Mouse (Mus musculus) limb, embryonic 14.5 days (tissue): ENCODE results near the gene Xntrpc. TPM values are rescaled to one million over a fixed set of nuclear protein-coding genes. Genes with fewer than 3 reads are reported as not detected.
A peak's percentile ranks its signal among the peaks of the same experiment; 100 is the strongest.

Experiments used
- ATAC-seq: fragments of 200-750 bp; cut with Nextera tagmentation; 2 replicates; pipeline ENCODE4 v1.8.0; 2017; ENCODE audit warnings: low read depth, moderate number of reproducible peaks, moderate TSS enrichment; ENCODE audit not compliant: low FRiP score
- DNase-seq: peaks from one replicate; pipeline ENCODE4 v3.0.0-alpha.2; 2015; ENCODE audit warnings: low spot score
- H3K27ac ChIP-seq: fragments of 300-500 bp; sonication (generic); replicated peaks from 2 replicates; pipeline ENCODE4 v1.5.1; 2014; ENCODE audit warnings: low read depth, mild to moderate bottlenecking, low read length, moderate library complexity, mixed read lengths
- H3K27me3 ChIP-seq: fragments of 300-500 bp; sonication (generic); 2 replicates; pipeline ENCODE4 v1.6.1; 2014; ENCODE audit warnings: low read length, mixed read lengths; ENCODE audit not compliant: control insufficient read depth, insufficient read depth
- H3K36me3 ChIP-seq: fragments of 300-500 bp; sonication (generic); 2 replicates; pipeline ENCODE4 v1.6.1; 2014; ENCODE audit warnings: mild to moderate bottlenecking, low read length, moderate library complexity, mixed read lengths; ENCODE audit not compliant: control insufficient read depth, insufficient read depth
- H3K4me1 ChIP-seq: fragments of 300-500 bp; sonication (generic); 2 replicates; pipeline ENCODE4 v1.6.1; 2014; ENCODE audit warnings: antibody characterized with exemption, low read length, mixed read lengths; ENCODE audit not compliant: control insufficient read depth, insufficient read depth
- H3K4me2 ChIP-seq: fragments of 300-500 bp; sonication (generic); replicated peaks from 2 replicates; pipeline ENCODE4 v1.6.1; 2014; ENCODE audit warnings: low read depth, mild to moderate bottlenecking, low read length, moderate library complexity; ENCODE audit not compliant: severe bottlenecking
- H3K4me3 ChIP-seq: fragments of 300-500 bp; sonication (generic); replicated peaks from 2 replicates; pipeline ENCODE4 v1.5.1; 2014; ENCODE audit warnings: low read length
- H3K9ac ChIP-seq: fragments of 300-500 bp; sonication (generic); 2 replicates; pipeline ENCODE4 v1.6.1; 2014; ENCODE audit warnings: mild to moderate bottlenecking, low read depth, low read length, moderate library complexity; ENCODE audit not compliant: severe bottlenecking
- H3K9me3 ChIP-seq: fragments of 300-500 bp; sonication (generic); 2 replicates; pipeline ENCODE4 v1.6.1; 2016; ENCODE audit warnings: low read length; ENCODE audit not compliant: control insufficient read depth
- POLR2A ChIP-seq: fragments of 200-500 bp; IDR thresholded peaks from 2 replicates; pipeline ENCODE4 v1.8.0; 2012; ENCODE audit warnings: inconsistent platforms, mild to moderate bottlenecking, moderate library complexity, borderline replicate concordance; ENCODE audit not compliant: insufficient read depth, insufficient read length; ENCODE audit errors: extremely low read depth
- WGBS: fragments of 180-500 bp; shearing (Covaris S2); extraction: QIAGEN DNeasy Blood & Tissue Kit; methylation state at CpG from one replicate; pipeline ENCODE4 v1.1.7; 2014; 5-methylcytosine and 5-hydroxymethylcytosine counted together
- polyA plus RNA-seq, 2 experiments: library from polyadenylated mRNA; depleted of rRNA in 1 of 2; stranded (reverse) in 1 of 2; unstranded in 1 of 2; fragments of >200 nt; fragmentation: Nextera tagmentation in 1 of 2; extraction: Ambion mirVana in 1 of 2; gene quantifications; 2 replicates each; pipeline versions ENCODE4 v1.2.1 to v1.2.3; 2012 to 2014

The Xntrpc gene
- polyA plus RNA-seq, 2 experiments: 1.2 to 9.5 TPM

DNA sequence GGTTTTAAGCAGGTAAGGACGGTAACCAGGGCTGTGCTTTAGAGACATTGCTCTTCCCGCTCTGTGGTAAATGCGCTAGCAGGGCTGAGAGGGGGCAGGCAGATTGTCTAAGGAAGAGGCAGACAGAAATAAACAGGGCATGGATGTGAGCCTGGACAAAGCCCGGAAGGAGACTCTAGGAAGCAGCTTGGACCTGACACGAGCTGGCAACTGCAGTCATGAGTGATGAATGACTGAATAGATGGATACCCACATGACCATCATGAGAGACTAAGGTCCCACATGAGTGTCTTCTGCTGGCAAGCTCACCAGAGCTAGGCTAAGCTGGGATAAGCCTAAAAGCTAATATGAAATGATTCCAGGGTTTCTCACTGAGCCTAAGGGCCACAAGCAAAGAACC, 38.6 kb downstream of the Xntrpc start:
- DNase-seq: no peak
- no peaks in the 10 kb centered on the region for H3K36me3 ChIP-seq
- H3K4me3 ChIP-seq: no peak overlapping the region
- no peak overlapping the region for H3K9ac ChIP-seq
- H3K9me3 ChIP-seq: no peaks in the 10 kb centered on the region
- no peak for TF ChIP-seq POLR2A
- H3K4me2 ChIP-seq: no peak overlapping the region
- no peaks in the 10 kb centered on the region for H3K27me3 ChIP-seq
- peaks cover 12% of the 10 kb centered on the region; the same call in 1 of the 2 replicates for H3K4me1 ChIP-seq
- ATAC-seq: no peak
- 69% methylated on average over 5 of the region's 5 CpGs for WGBS
- H3K27ac ChIP-seq: no peak overlapping the region

DNA sequence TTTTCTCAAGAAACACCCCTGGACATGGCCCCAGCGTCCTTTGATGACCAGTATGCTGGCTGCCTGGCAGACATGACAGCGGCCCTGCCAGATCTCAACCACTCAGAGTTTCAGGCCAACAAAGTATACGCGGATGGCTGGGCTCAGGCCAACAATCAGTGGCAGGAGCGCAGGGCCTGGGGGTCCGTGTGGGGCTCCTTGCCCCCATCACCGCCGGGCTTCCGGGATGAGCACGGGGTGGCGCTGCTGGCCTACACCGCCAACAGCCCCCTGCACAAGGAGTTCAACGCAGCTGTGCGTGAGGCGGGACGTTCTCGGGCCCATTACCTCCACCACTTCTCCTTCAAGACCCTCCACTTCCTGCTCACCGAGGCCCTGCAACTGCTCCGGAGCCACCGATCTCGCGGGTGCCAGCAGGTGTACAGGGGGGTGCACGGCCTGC, 41.2 kb downstream of the Xntrpc start:
- H3K4me3 ChIP-seq: peak overlapping the region; percentile 27
- peak overlapping the region; percentile 63 for H3K4me2 ChIP-seq
- H3K4me1 ChIP-seq: peaks cover 6% of the 10 kb centered on the region; the same call in 1 of the 2 replicates
- peak overlapping the region; percentile 53 for H3K9ac ChIP-seq
- no peak overlapping the region for H3K27ac ChIP-seq
- no peak for TF ChIP-seq POLR2A
- no peaks in the 10 kb centered on the region for H3K36me3 ChIP-seq
- WGBS: 13% methylated on average over 22 of the region's 23 CpGs
- no peak for DNase-seq
- H3K27me3 ChIP-seq: no peaks in the 10 kb centered on the region
- no peaks in the 10 kb centered on the region for H3K9me3 ChIP-seq
- ATAC-seq: no peak

DNA sequence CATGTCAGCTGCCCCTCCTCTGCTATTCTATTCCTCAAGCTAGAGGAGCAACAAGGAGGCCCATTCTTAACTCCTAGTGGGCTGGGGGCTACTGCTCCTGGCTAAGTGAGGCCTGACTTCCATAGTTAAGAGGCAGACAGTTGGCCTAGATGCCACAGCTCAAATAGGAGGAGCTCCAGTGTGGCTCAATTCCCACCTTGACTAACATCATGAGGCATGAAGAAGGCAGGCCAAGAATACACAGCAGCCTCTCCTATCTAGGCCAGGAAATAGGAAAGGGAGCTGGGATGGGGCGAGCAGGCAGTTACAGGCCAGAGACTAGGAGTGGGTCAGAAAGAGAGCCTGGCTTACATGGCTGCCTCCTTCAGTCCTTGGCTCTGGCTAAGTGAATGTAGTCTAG, 42.7 kb downstream of the Xntrpc start:
- WGBS: 87% methylated on average over 1 of the region's 1 CpGs
- Histone ChIP-seq H3K9me3 (no peaks in the 10 kb centered on the region), H3K9ac (no peak overlapping the region), H3K4me3 (no peak overlapping the region), H3K27ac (no peak overlapping the region), H3K36me3 (no peaks in the 10 kb centered on the region), H3K4me2 (no peak overlapping the region), H3K27me3 (no peaks in the 10 kb centered on the region), H3K4me1 (peaks cover 6% of the 10 kb centered on the region; the same call in 1 of the 2 replicates)
- DNase-seq (no peak), ATAC-seq (no peak)
- TF ChIP-seq POLR2A: no peak

DNA sequence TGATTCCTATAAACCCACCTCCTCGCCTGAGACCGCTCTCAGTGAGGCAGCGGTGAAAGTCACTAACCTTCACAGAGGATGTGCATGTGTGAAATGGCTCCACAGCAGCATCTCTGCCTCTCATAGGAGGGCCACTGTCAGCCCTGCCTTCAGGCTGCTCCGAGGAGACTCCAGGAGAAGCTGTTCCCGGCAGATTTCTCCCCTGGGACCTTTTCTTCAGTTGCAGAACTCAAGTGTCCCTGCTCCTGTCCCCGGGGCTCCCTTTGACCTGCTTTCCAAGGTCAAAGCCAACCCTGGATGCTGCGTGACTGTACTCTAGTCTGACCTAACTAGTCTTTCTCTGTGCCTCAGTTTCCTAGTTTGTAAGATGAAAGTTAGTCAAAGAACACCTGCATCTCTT, 43.7 kb downstream of the Xntrpc start, which contains the start of gene Art5:
Art5 (minus strand) TSS at position 319 of the 400 bp plus-strand sequence.
- DNase-seq (no peak), ATAC-seq (no peak)
- Histone ChIP-seq H3K36me3 (no peaks in the 10 kb centered on the region), H3K27me3 (no peaks in the 10 kb centered on the region), H3K4me1 (peaks cover 6% of the 10 kb centered on the region; the same call in 1 of the 2 replicates), H3K4me2 (no peak within 1 kb of the TSS), H3K9ac (no peak within 1 kb of the TSS), H3K27ac (no peak within 1 kb of the TSS), H3K9me3 (no peaks in the 10 kb centered on the region), H3K4me3 (no peak within 1 kb of the TSS)
- 74% methylated on average over 7 of the region's 7 CpGs for WGBS
- TF ChIP-seq POLR2A: no peak

DNA sequence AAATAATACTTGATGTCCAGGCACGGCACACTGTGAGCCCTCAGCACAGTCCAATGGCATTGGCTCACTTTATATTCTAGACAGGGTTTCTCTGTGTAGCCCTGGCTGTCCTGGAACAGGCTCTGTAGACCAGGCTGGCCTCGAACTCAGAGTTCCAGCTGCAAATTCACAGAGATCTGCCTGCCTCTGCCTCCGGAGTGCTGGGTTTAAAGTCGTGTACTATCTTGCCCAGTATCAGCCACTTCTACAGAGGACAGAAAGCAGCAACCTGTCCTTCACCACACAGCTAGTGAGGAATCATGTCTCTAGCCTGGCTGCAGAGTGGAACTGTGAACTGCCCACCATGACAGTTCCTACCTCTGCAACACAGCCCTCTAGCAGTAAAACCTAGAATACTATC, 44.2 kb downstream of the Xntrpc start:
- TF ChIP-seq POLR2A: no peak
- H3K9me3 ChIP-seq: no peaks in the 10 kb centered on the region
- H3K4me2 ChIP-seq: no peak overlapping the region
- WGBS: 86% methylated on average over 4 of the region's 4 CpGs
- H3K27me3 ChIP-seq: no peaks in the 10 kb centered on the region
- ATAC-seq: no peak
- H3K4me1 ChIP-seq: peaks cover 6% of the 10 kb centered on the region; the same call in 1 of the 2 replicates
- H3K9ac ChIP-seq: no peak overlapping the region
- H3K27ac ChIP-seq: no peak overlapping the region
- no peak overlapping the region for H3K4me3 ChIP-seq
- no peaks in the 10 kb centered on the region for H3K36me3 ChIP-seq
- DNase-seq: no peak
